Mouse (Mus musculus) spleen, adult 2 months (tissue): ENCODE measurements around the gene Psma3.

Experiments
- CTCF ChIP-seq: fragments of 200-500 bp; IDR thresholded peaks from 2 replicates; pipeline ENCODE4 v1.5.1; 2011; ENCODE audit warnings: mild to moderate bottlenecking, inconsistent platforms; ENCODE audit not compliant: insufficient read depth, insufficient read length, insufficient replicate concordance; ENCODE audit errors: extremely low read depth
- POLR2A ChIP-seq: fragments of 200-500 bp; IDR thresholded peaks from 2 replicates; pipeline ENCODE4 v1.6.1; 2011; ENCODE audit warnings: low read depth, low read length, inconsistent platforms

GRCm38 (mm10) chr12:70975891-70976290 is 1.5 kb downstream of the Psma3 start:
- TF ChIP-seq CTCF (no peak), POLR2A (no peak)
